Mouse (Mus musculus) stomach, postnatal 0 days (tissue): ENCODE results near the gene Mtch2.

Experiments
- CTCF ChIP-seq: IDR thresholded peaks from 2 replicates; pipeline ENCODE4 v1.5.1; 2016; ENCODE audit warnings: antibody characterized with exemption, low read depth, mild to moderate bottlenecking, moderate library complexity
- EP300 ChIP-seq: optimal IDR thresholded peaks from 2 replicates; pipeline ENCODE3; 2016; ENCODE audit warnings: antibody characterized with exemption

GRCm38 (mm10) chr2:90810751-90811150, 36.2 kb upstream of the Mtch2 start:
- TF ChIP-seq CTCF (no peak), EP300 (no peak)
